Mouse (Mus musculus) midbrain, postnatal 0 days (tissue): ENCODE results near the gene Wrap73. TPM values are rescaled to one million over a fixed set of nuclear protein-coding genes. Genes with fewer than 3 reads are reported as not detected.

Experiments
- ATAC-seq: fragments of 200-750 bp; cut with Nextera tagmentation; 2 replicates; pipeline ENCODE4 v1.8.0; 2017; ENCODE audit warnings: moderate number of reproducible peaks, mild to moderate bottlenecking, moderate TSS enrichment, moderate library complexity; ENCODE audit not compliant: low FRiP score
- DNase-seq: peaks from one replicate; pipeline ENCODE4 v3.0.0-alpha.2; 2015; ENCODE audit warnings: low spot score
- H3K27ac ChIP-seq: fragments of 300-500 bp; sonication (generic); 2 replicates; pipeline ENCODE4 v1.5.1; 2014; ENCODE audit warnings: low read depth, mild to moderate bottlenecking, low read length, mixed read lengths
- H3K27me3 ChIP-seq: fragments of 300-500 bp; sonication (generic); 2 replicates; pipeline ENCODE4 v1.6.1; 2014; ENCODE audit warnings: low read length, control low read depth, mixed read lengths; ENCODE audit not compliant: insufficient read depth
- H3K36me3 ChIP-seq: fragments of 300-500 bp; sonication (generic); 2 replicates; pipeline ENCODE4 v1.6.1; 2014; ENCODE audit warnings: low read length, control low read depth, mixed read lengths; ENCODE audit not compliant: insufficient read depth
- H3K4me1 ChIP-seq: fragments of 300-500 bp; sonication (generic); 2 replicates; pipeline ENCODE4 v1.6.1; 2014; ENCODE audit warnings: mild to moderate bottlenecking, control low read depth, antibody characterized with exemption, low read length, mixed read lengths; ENCODE audit not compliant: insufficient read depth
- H3K4me2 ChIP-seq: fragments of 300-500 bp; sonication (generic); 2 replicates; pipeline ENCODE4 v1.6.1; 2014; ENCODE audit warnings: low read depth, mild to moderate bottlenecking, low read length, mixed read lengths; ENCODE audit not compliant: poor library complexity, severe bottlenecking
- H3K4me3 ChIP-seq: fragments of 300-500 bp; sonication (generic); 2 replicates; pipeline ENCODE4 v1.5.1; 2014; ENCODE audit warnings: low read depth, mild to moderate bottlenecking, low read length, moderate library complexity
- H3K9ac ChIP-seq: fragments of 300-500 bp; sonication (generic); replicated peaks from 2 replicates; pipeline ENCODE4 v1.6.1; 2014; ENCODE audit warnings: mild to moderate bottlenecking, low read length, moderate library complexity, mixed read lengths; ENCODE audit not compliant: poor library complexity, severe bottlenecking
- H3K9me3 ChIP-seq: fragments of 300-500 bp; sonication (generic); 2 replicates; pipeline ENCODE4 v1.6.1; 2016; ENCODE audit warnings: low read length, control low read depth
- CTCF ChIP-seq: IDR thresholded peaks from 2 replicates; pipeline ENCODE4 v1.5.1; 2016; ENCODE audit warnings: antibody characterized with exemption, mild to moderate bottlenecking
- WGBS: fragments of 180-500 bp; shearing (Covaris S2); extraction: QIAGEN DNeasy Blood & Tissue Kit; methylation state at CpG from one replicate; pipeline ENCODE4 v1.1.7; 2014; 5-methylcytosine and 5-hydroxymethylcytosine counted together
- polyA plus RNA-seq: library from polyadenylated mRNA; unstranded; fragments of >200 nt; fragmentation: Nextera tagmentation; extraction: Ambion mirVana; gene quantifications from 2 replicates; pipeline ENCODE4 v1.2.1, GENCODE M21; 2015
- total RNA-seq: library from RNA; depleted of rRNA; stranded (reverse); fragments of >200 nt; gene quantifications from 2 replicates; pipeline ENCODE4 v1.2.3, GENCODE M21; 2014

The Wrap73 gene
- total and polyA plus RNA-seq, 2 experiments from 2014 or later, result 34.7 to 46.8 TPM

DNA sequence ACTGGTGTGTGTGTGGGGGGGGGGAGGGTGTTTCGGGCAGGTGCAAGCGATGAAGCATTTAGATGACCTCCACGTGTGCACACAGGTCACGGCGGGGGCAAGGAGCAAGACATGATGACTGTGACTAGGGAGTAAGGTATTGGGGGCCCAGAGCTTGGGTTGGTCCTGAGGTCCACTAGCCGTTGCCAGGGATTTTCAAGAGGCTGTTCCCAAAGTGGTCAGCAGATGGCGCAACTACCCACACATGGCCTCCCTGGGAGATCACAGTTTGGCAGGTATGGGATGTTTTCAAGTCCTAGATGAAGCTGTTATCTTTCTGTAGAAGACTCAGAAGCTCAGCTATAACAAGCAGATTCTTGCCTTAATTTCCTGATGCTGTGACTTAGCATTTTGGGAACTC is 21.1 kb downstream of the Wrap73 start:
- H3K4me2 ChIP-seq, result no peak overlapping the region
- H3K27ac ChIP-seq, result no peak overlapping the region
- H3K9ac ChIP-seq, result no peak overlapping the region
- no peaks in the 10 kb centered on the region for H3K9me3 ChIP-seq
- WGBS, result 16% methylated on average over 7 of the region's 7 CpGs
- no peaks in the 10 kb centered on the region; the same call in 1 of the 2 replicates for H3K27me3 ChIP-seq
- peak; percentile 92 for TF ChIP-seq CTCF
- ATAC-seq (no peak), DNase-seq (peak; percentile 78)
- no peak overlapping the region for H3K4me3 ChIP-seq
- peaks cover 2% of the 10 kb centered on the region; the same call in 1 of the 2 replicates for H3K36me3 ChIP-seq
- 0 out of 2 replicates have a peak, but pooled peaks cover 4% of the 10 kb centered on the region for H3K4me1 ChIP-seq

DNA sequence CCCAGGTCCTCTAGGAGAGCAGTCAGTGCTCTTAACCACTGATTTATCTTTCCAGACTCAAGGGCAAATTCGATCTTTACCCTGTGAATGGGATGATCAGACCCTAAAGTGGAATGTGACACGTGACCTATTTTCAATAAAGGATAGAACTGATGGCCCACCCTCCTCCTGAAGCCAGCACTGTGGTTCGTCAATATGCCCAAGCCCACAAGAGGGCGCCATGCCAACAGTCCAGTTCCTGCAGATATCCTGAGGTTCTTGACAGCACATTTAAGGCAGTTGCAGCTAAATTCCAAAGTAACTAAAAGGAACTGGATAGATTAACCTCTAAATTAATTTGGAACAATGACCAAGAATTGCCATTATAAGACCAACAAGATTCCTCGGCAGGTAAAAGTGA is 24.9 kb downstream of the Wrap73 start:
- peaks cover 8% of the 10 kb centered on the region; the same call in 1 of the 2 replicates for H3K4me1 ChIP-seq
- no peak overlapping the region for H3K4me3 ChIP-seq
- DNase-seq, result peak; percentile 52
- H3K27me3 ChIP-seq, result peaks cover 36% of the 10 kb centered on the region
- TF ChIP-seq CTCF, result peak; percentile 71
- no peak overlapping the region for H3K9ac ChIP-seq
- H3K36me3 ChIP-seq, result no peaks in the 10 kb centered on the region
- no peak overlapping the region for H3K27ac ChIP-seq
- WGBS, result 21% methylated on average over 5 of the region's 5 CpGs
- ATAC-seq, result no peak
- no peak overlapping the region for H3K4me2 ChIP-seq
- no peaks in the 10 kb centered on the region for H3K9me3 ChIP-seq

DNA sequence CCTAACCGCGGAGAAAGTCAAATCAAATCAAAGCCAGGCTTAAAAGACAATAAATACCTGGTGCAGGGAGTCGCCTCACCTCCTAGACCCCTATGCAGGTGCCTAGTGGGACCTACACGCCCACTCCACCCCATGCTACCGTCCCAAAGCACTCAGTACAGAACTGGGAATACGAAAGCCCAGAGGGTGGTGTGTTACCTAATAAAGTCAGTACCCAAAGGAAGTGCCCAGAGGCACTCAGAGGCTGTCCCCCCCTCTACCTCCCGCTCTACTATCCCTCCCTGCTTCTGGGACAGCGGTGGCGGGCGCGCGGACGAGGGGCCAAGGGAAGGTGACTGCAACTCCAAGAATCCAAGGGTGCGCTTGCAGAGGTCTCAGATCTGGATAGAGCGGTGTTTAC is 27.8 kb downstream of the Wrap73 start:
- TF ChIP-seq CTCF, result no peak
- H3K27ac ChIP-seq, result no peak overlapping the region
- H3K27me3 ChIP-seq, result peaks cover 43% of the 10 kb centered on the region
- H3K4me3 ChIP-seq, result peak overlapping the region; percentile 42
- DNase-seq (no peak), ATAC-seq (no peak)
- H3K36me3 ChIP-seq, result no peaks in the 10 kb centered on the region
- H3K9me3 ChIP-seq, result no peaks in the 10 kb centered on the region
- under 1% methylated on average over 15 of the region's 15 CpGs for WGBS
- H3K4me1 ChIP-seq, result peaks cover 8% of the 10 kb centered on the region; the same call in 1 of the 2 replicates
- H3K4me2 ChIP-seq, result peak overlapping the region; percentile 95
- H3K9ac ChIP-seq, result no peak overlapping the region

DNA sequence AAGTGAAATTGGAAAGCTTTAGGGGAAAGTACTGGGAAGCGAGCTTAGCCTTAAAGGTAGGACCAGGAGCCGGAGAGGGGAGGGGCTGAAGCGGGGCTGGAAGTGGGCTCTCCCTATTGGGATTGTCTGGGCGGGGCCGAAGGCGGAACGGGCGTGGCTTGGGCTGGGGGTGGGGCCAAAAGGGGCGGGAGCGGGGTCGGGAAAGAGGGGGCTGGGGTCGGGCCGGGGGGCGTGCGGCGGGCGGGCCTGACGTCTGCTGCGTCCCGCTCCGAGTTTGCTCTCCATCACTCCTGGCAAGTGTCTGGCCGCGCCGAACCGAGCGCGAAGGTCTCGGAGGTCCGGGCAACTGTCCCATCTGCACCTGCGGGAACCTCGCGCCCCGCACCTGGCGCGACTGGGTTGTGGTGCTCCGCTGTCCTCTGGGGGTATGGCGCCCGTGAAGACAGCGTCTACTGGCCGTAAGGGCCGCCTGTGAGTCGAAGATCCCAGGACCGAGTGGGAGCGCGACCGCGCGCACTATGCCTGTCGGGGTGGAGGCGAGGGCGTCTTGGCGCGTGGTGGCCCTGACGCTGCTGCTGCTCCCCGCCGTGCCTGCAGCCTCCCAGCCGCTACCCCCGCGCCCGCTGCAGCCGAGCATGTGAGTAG is 28.5 kb downstream of the Wrap73 start, which contains the start of gene Megf6:
TSS of gene Megf6 (plus strand) at position 225 of the 645 bp plus-strand sequence.
- ATAC-seq (no peak), DNase-seq (peak; percentile 4)
- peaks cover 43% of the 10 kb centered on the region for H3K27me3 ChIP-seq
- peak within 1 kb of the TSS; percentile 42 for H3K4me3 ChIP-seq
- under 1% methylated on average over 50 of the region's 61 CpGs for WGBS
- H3K4me1 ChIP-seq, result peaks cover 8% of the 10 kb centered on the region; the same call in 1 of the 2 replicates
- no peak within 1 kb of the TSS for H3K27ac ChIP-seq
- no peaks in the 10 kb centered on the region for H3K9me3 ChIP-seq
- no peaks in the 10 kb centered on the region for H3K36me3 ChIP-seq
- peak within 1 kb of the TSS; percentile 95 for H3K4me2 ChIP-seq
- H3K9ac ChIP-seq, result peak within 1 kb of the TSS; percentile 14; the same call in 1 of the 2 replicates
- TF ChIP-seq CTCF, result no peak

DNA sequence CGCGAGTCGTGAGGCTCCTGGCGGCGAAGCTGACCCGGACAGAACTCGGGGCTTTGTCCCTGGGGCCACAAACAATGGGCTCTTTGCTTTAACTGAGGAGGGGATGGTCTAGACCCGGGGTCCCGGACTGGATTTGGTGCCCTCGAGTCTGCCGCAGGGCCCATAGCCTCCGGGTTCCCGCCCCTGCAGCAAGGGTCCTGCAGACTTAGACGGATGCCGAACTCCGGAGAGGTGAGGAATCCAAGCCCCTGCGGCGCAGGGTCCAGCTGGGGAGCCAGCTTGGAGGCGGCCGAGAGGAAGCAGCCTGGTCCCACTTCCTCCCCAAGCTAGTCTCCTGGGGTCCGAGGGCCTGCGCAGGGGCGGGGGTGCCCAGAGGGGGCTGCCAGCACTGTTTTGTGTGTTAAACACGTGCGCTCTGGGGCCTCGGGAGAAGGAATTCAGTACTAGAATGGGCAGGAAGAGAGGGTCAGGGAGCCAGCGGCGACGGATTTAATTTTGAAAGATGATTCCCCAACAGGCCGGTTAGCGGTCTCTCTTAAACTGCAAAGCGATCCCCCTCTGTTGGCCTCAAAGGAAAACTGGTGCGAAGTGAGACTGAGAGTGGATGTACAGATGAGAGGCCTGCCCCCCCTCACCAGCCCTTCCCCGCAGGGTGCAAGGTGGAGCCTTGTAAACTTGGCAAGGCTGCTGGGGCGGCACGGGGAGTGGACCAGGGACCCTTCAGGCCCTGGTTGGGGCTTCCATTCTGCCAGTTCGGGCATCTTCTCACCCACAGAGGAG is 29.2 kb downstream of the Wrap73 start:
- peak; percentile 10 for DNase-seq
- Histone ChIP-seq H3K4me1 (peaks cover 8% of the 10 kb centered on the region; the same call in 1 of the 2 replicates), H3K4me2 (peak overlapping the region; percentile 95), H3K4me3 (peak overlapping the region; percentile 42), H3K36me3 (no peaks in the 10 kb centered on the region), H3K9me3 (no peaks in the 10 kb centered on the region), H3K27me3 (peaks cover 43% of the 10 kb centered on the region), H3K27ac (no peak overlapping the region), H3K9ac (peak overlapping the region; percentile 14; the same call in 1 of the 2 replicates)
- WGBS, result 1% methylated on average over 37 of the region's 37 CpGs
- no peak for TF ChIP-seq CTCF
- ATAC-seq, result no peak
